Mouse (Mus musculus) lung, adult 2 months (tissue): ENCODE data around the gene Rps6kb1.

Experiments
- CTCF ChIP-seq: fragments of 200-500 bp; IDR thresholded peaks from 2 replicates; pipeline ENCODE4 v1.5.1; 2011; ENCODE audit warnings: mild to moderate bottlenecking, low read length, control low read depth; ENCODE audit not compliant: insufficient read depth
- POLR2A ChIP-seq: fragments of 200-500 bp; IDR thresholded peaks from 2 replicates; pipeline ENCODE4 v1.6.1; 2011; ENCODE audit warnings: low read depth, mild to moderate bottlenecking, control low read depth, low read length, borderline replicate concordance; ENCODE audit errors: extremely low read depth

- TF ChIP-seq CTCF (no peak), POLR2A (no peak)
These were observed 53.8 kb downstream of the Rps6kb1 start for GRCm38 (mm10) chr11:86490782-86491181.
